Mouse (Mus musculus): ENCODE results near the gene Erc2. TPM values are rescaled to one million over a fixed set of nuclear protein-coding genes. Genes with fewer than 3 reads are reported as not detected.

Gene Erc2
- polyA plus RNA-seq, 1 experiment, result 0.89 TPM

DNA sequence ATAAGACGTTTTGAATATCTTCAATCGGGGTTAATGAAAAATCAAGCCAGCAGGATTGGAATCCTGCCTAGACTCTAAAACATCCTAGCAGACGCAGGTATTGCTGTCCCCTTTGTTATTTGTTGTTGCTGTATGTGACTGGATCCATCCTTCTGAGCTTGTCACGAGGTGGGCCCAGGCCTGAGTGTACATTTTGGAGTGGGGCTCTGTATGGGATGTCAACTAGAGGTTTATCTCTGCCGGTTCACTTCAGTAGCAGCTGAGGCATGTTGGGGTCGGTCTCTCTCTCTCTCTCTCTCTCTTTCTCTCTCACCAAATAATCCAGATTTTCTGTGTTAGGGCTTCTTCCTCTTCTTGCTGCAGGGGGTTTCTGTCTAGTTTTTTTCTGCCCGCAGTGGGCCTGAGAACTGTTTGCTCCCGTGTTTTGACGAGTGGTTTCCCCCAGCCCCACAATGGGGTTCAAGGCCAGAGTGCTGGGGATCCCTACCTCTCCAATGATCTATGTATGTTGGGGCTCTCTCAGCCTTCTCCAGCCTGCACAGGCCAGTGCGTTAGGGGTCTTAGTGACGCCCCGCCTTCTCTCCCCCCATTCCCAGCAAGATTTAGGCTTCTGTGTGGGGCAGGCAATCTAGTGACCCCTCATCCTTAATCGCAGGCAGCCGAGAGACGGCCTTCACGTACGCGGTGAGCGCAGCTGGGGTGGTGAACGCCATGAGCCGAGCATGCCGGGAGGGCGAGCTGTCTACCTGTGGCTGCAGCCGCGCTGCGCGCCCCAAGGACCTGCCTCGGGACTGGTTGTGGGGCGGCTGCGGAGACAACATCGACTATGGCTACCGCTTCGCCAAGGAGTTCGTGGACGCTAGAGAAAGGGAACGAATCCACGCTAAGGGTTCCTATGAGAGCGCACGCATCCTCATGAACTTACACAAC lies 895.7 kb downstream of the Erc2 start:
- 75% methylated on average over 39 of the region's 39 CpGs for WGBS
- no peaks in the 10 kb centered on the region for H3K27me3 ChIP-seq (ENCODE audit: control insufficient read depth, insufficient read depth, low read length)
- no peaks in the 10 kb centered on the region for H3K36me3 ChIP-seq (ENCODE audit: control insufficient read depth, insufficient read depth, low read length)
- no peak overlapping the region for H3K27ac ChIP-seq (ENCODE audit: insufficient read depth, low read depth, low read length)
- H3K4me3 ChIP-seq (ENCODE audit: low read depth, low read length), result no peak overlapping the region
- 0 out of 2 replicates have a peak, but pooled peaks cover 2% of the 10 kb centered on the region for H3K4me1 ChIP-seq (ENCODE audit: control insufficient read depth, insufficient read depth, insufficient read length, low read length)
- TF ChIP-seq POLR2A (IDR thresholded peaks at IDR 0.05; ENCODE audit: low read depth, low read length) (no peak), CTCF (IDR thresholded peaks at IDR 0.05; ENCODE audit: extremely low read depth, insufficient read length, insufficient replicate concordance, low read depth, low read length) (no peak)

DNA sequence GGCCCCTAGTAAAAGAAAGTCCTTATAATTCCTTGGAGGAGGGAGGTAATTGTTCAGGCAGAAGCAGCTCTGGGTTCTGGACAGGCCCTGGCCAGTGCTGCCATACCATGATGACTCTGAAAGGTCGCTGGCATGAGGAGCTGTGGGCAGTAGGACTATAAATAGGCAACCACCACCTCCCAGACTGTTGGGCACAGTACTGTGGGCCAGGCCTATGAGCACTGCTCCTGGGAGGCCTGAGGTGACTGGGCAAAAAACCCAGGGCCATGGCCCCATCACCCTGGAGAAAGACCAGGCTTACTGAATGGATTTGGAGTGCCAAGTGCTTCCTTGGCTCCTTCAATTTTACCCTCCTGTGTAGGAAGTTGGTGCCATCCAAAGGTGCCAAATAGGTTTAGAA lies 898.9 kb downstream of the Erc2 start:
- no peaks in the 10 kb centered on the region for H3K27me3 ChIP-seq (ENCODE audit: control insufficient read depth, insufficient read depth, low read length)
- 84% methylated on average over 1 of the region's 1 CpGs for WGBS
- TF ChIP-seq CTCF (IDR thresholded peaks at IDR 0.05; ENCODE audit: extremely low read depth, insufficient read length, insufficient replicate concordance, low read depth, low read length), result no peak
- TF ChIP-seq POLR2A (IDR thresholded peaks at IDR 0.05; ENCODE audit: low read depth, low read length), result no peak
- H3K4me1 ChIP-seq (ENCODE audit: control insufficient read depth, insufficient read depth, insufficient read length, low read length), result 0 out of 2 replicates have a peak, but pooled peaks cover 2% of the 10 kb centered on the region
- no peak overlapping the region for H3K27ac ChIP-seq (ENCODE audit: insufficient read depth, low read depth, low read length)
- no peak overlapping the region for H3K4me3 ChIP-seq (ENCODE audit: low read depth, low read length)
- H3K36me3 ChIP-seq (ENCODE audit: control insufficient read depth, insufficient read depth, low read length), result no peaks in the 10 kb centered on the region

DNA sequence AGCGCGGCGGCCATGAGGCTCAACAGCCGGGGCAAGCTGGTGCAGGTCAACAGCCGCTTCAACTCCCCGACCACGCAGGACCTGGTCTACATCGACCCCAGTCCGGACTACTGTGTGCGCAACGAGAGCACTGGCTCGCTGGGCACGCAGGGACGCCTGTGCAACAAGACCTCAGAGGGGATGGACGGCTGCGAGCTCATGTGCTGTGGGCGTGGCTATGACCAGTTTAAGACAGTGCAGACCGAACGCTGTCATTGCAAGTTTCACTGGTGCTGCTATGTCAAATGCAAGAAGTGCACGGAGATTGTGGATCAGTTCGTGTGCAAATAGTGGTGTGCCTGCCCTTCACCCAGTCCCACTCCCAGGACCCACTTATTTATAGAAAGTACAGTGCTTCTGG lies 900.4 kb downstream of the Erc2 start:
- H3K4me1 ChIP-seq (ENCODE audit: control insufficient read depth, insufficient read depth, insufficient read length, low read length), result 0 out of 2 replicates have a peak, but pooled peaks cover 2% of the 10 kb centered on the region
- no peak overlapping the region for H3K4me3 ChIP-seq (ENCODE audit: low read depth, low read length)
- no peak overlapping the region for H3K27ac ChIP-seq (ENCODE audit: insufficient read depth, low read depth, low read length)
- 79% methylated on average over 21 of the region's 21 CpGs for WGBS
- no peaks in the 10 kb centered on the region for H3K27me3 ChIP-seq (ENCODE audit: control insufficient read depth, insufficient read depth, low read length)
- no peak for TF ChIP-seq CTCF (IDR thresholded peaks at IDR 0.05; ENCODE audit: extremely low read depth, insufficient read length, insufficient replicate concordance, low read depth, low read length)
- TF ChIP-seq POLR2A (IDR thresholded peaks at IDR 0.05; ENCODE audit: low read depth, low read length), result no peak
- no peaks in the 10 kb centered on the region for H3K36me3 ChIP-seq (ENCODE audit: control insufficient read depth, insufficient read depth, low read length)

DNA sequence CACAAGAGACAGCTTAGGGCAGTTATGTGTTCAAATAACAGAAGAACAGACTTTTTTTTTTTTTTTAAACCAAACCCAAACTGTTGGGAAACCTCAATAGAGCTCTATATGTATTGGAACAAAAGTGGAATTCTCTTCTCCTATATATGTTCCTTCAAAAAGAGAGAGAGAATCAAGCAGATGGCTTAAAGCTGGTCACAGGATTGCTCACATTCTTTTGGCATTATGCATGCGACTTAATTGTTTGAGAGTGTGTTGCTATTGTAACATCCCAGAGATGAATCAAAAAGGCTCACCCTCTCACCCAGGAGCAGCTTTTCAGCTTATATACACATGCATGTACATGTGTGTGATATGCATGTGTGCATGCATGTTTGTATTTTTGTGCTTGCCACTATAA lies 903.3 kb downstream of the Erc2 start:
- H3K36me3 ChIP-seq (ENCODE audit: control insufficient read depth, insufficient read depth, low read length), result no peaks in the 10 kb centered on the region
- 0 out of 2 replicates have a peak, but pooled peaks cover 2% of the 10 kb centered on the region for H3K4me1 ChIP-seq (ENCODE audit: control insufficient read depth, insufficient read depth, insufficient read length, low read length)
- no peak overlapping the region for H3K27ac ChIP-seq (ENCODE audit: insufficient read depth, low read depth, low read length)
- no peaks in the 10 kb centered on the region for H3K27me3 ChIP-seq (ENCODE audit: control insufficient read depth, insufficient read depth, low read length)
- TF ChIP-seq POLR2A (IDR thresholded peaks at IDR 0.05; ENCODE audit: low read depth, low read length), result no peak
- TF ChIP-seq CTCF (IDR thresholded peaks at IDR 0.05; ENCODE audit: extremely low read depth, insufficient read length, insufficient replicate concordance, low read depth, low read length), result no peak
- no peak overlapping the region for H3K4me3 ChIP-seq (ENCODE audit: low read depth, low read length)
- WGBS, result 79% methylated on average over 1 of the region's 1 CpGs

Other genes with a start within 250 kb of the Erc2 start
- gene Fam208a, start 193.6 kb upstream of the Erc2 start, polyA plus RNA-seq (2012; rRNA removed), result 1.2 and 1.8 TPM in 2 replicates
- gene Ccdc66, start 114.0 kb upstream of the Erc2 start, polyA plus RNA-seq (2012; rRNA removed), result 0.22 and 0.34 TPM in 2 replicates